Mouse (Mus musculus): ENCODE results near the gene Fam19a3. TPM values are rescaled to one million over a fixed set of nuclear protein-coding genes. Genes with fewer than 3 reads are reported as not detected.
"Not testable (repeated sequence)": the region's sequence is repeated elsewhere in the genome, so short reads cannot be mapped to it uniquely, and the experiment has no call there.

Fam19a3 gene
- polyA plus RNA-seq, 1 experiment from 2014 or later, result 1.3 TPM

- not testable (repeated sequence) for ATAC-seq (ENCODE audit: insufficient number of reproducible peaks, low FRiP score); H3K27me3 ChIP-seq (replicated peaks); H3K36me3 ChIP-seq; H3K27ac ChIP-seq (ENCODE audit: poor library complexity, severe bottlenecking); H3K9me3 ChIP-seq (replicated peaks); H3K9ac ChIP-seq; H3K4me3 ChIP-seq
- 27% methylated on average over 20 of the region's 20 CpGs for WGBS
- Histone ChIP-seq H3K4me1 (replicated peaks) (peaks cover 12% of the 10 kb centered on the region; the same call in 1 of the 2 replicates), H3K4me2 (peak overlapping the region; percentile 30; the same call in 1 of the 2 replicates)
Measured at GRCm38 (mm10) chr3:104762103-104762863, 19.4 kb downstream of the Fam19a3 start.

GRCm38 (mm10) chr3:104758869-104759268 is 22.8 kb downstream of the Fam19a3 start:
- Histone ChIP-seq H3K4me2 (peak overlapping the region; percentile 78), H3K36me3 (no peaks in the 10 kb centered on the region), H3K4me3 (peak overlapping the region; percentile 47), H3K9me3 (replicated peaks) (0 out of 2 replicates have a peak, but pooled peaks cover 2% of the 10 kb centered on the region), H3K4me1 (replicated peaks) (peaks cover 15% of the 10 kb centered on the region; the same call in 1 of the 2 replicates), H3K27me3 (replicated peaks) (0 out of 2 replicates have a peak, but pooled peaks cover 6% of the 10 kb centered on the region), H3K27ac (ENCODE audit: poor library complexity, severe bottlenecking) (no peak overlapping the region), H3K9ac (peak overlapping the region; percentile 67)
- no peak for ATAC-seq (ENCODE audit: insufficient number of reproducible peaks, low FRiP score)
- 27% methylated on average over 5 of the region's 5 CpGs for WGBS

GRCm38 (mm10) chr3:104758406-104758805 is 23.2 kb downstream of the Fam19a3 start:
- peak overlapping the region; percentile 47 for H3K4me3 ChIP-seq
- peak overlapping the region; percentile 78 for H3K4me2 ChIP-seq
- no peaks in the 10 kb centered on the region for H3K36me3 ChIP-seq
- peak; percentile 69; the same call in 1 of the 2 replicates for ATAC-seq (ENCODE audit: insufficient number of reproducible peaks, low FRiP score)
- H3K27ac ChIP-seq (ENCODE audit: poor library complexity, severe bottlenecking), result no peak overlapping the region
- peak overlapping the region; percentile 67 for H3K9ac ChIP-seq
- 1% methylated on average over 27 of the region's 27 CpGs for WGBS
- peaks cover 15% of the 10 kb centered on the region; the same call in 1 of the 2 replicates for H3K4me1 ChIP-seq (replicated peaks)
- H3K9me3 ChIP-seq (replicated peaks), result 0 out of 2 replicates have a peak, but pooled peaks cover 2% of the 10 kb centered on the region
- 0 out of 2 replicates have a peak, but pooled peaks cover 6% of the 10 kb centered on the region for H3K27me3 ChIP-seq (replicated peaks)

GRCm38 (mm10) chr3:104752845-104753244 is 28.8 kb downstream of the Fam19a3 start:
- H3K36me3 ChIP-seq; H3K27ac ChIP-seq (ENCODE audit: poor library complexity, severe bottlenecking); ATAC-seq (ENCODE audit: insufficient number of reproducible peaks, low FRiP score); H3K27me3 ChIP-seq (replicated peaks); H3K9me3 ChIP-seq (replicated peaks): not testable (repeated sequence)
- peaks cover 14% of the 10 kb centered on the region; the same call in 1 of the 2 replicates for H3K4me1 ChIP-seq (replicated peaks)
- peak overlapping the region; percentile 30; the same call in 1 of the 2 replicates for H3K9ac ChIP-seq
- peak overlapping the region; percentile 60 for H3K4me2 ChIP-seq
- peak overlapping the region; percentile 36 for H3K4me3 ChIP-seq
- 12% methylated on average over 22 of the region's 25 CpGs for WGBS

- Histone ChIP-seq H3K27me3 (replicated peaks) (no peaks in the 10 kb centered on the region), H3K4me2 (no peak overlapping the region), H3K9ac (no peak overlapping the region), H3K4me3 (no peak overlapping the region), H3K9me3 (replicated peaks) (no peaks in the 10 kb centered on the region), H3K36me3 (no peaks in the 10 kb centered on the region), H3K4me1 (replicated peaks) (0 out of 2 replicates have a peak, but pooled peaks cover 4% of the 10 kb centered on the region), H3K27ac (ENCODE audit: poor library complexity, severe bottlenecking) (no peak overlapping the region)
- no peak for ATAC-seq (ENCODE audit: insufficient number of reproducible peaks, low FRiP score)
- WGBS, result 57% methylated on average over 1 of the region's 1 CpGs
Measured at GRCm38 (mm10) chr3:104743864-104744263, 37.8 kb downstream of the Fam19a3 start.

GRCm38 (mm10) chr3:104743161-104743560 is 38.5 kb downstream of the Fam19a3 start:
- no peak for ATAC-seq (ENCODE audit: insufficient number of reproducible peaks, low FRiP score)
- Histone ChIP-seq H3K27me3 (replicated peaks) (no peaks in the 10 kb centered on the region), H3K9me3 (replicated peaks) (no peaks in the 10 kb centered on the region), H3K4me1 (replicated peaks) (0 out of 2 replicates have a peak, but pooled peaks cover 3% of the 10 kb centered on the region), H3K9ac (no peak overlapping the region), H3K4me2 (no peak overlapping the region), H3K27ac (ENCODE audit: poor library complexity, severe bottlenecking) (no peak overlapping the region), H3K36me3 (no peaks in the 10 kb centered on the region), H3K4me3 (no peak overlapping the region)
- WGBS, result 38% methylated on average over 1 of the region's 1 CpGs

GRCm38 (mm10) chr3:104741954-104742353 is 39.7 kb downstream of the Fam19a3 start:
- WGBS, result 87% methylated on average over 3 of the region's 3 CpGs
- Histone ChIP-seq H3K9ac (no peak overlapping the region), H3K4me2 (no peak overlapping the region), H3K4me1 (replicated peaks) (no peaks in the 10 kb centered on the region), H3K9me3 (replicated peaks) (no peaks in the 10 kb centered on the region), H3K27me3 (replicated peaks) (no peaks in the 10 kb centered on the region), H3K4me3 (no peak overlapping the region), H3K27ac (ENCODE audit: poor library complexity, severe bottlenecking) (no peak overlapping the region), H3K36me3 (no peaks in the 10 kb centered on the region)
- ATAC-seq (ENCODE audit: insufficient number of reproducible peaks, low FRiP score), result no peak

- Histone ChIP-seq H3K36me3 (no peaks in the 10 kb centered on the region), H3K9me3 (replicated peaks) (no peaks in the 10 kb centered on the region), H3K9ac (no peak overlapping the region), H3K27ac (ENCODE audit: poor library complexity, severe bottlenecking) (no peak overlapping the region), H3K27me3 (replicated peaks) (no peaks in the 10 kb centered on the region), H3K4me2 (no peak overlapping the region), H3K4me3 (no peak overlapping the region), H3K4me1 (replicated peaks) (no peaks in the 10 kb centered on the region)
- 60% methylated on average over 7 of the region's 7 CpGs for WGBS
- ATAC-seq (ENCODE audit: insufficient number of reproducible peaks, low FRiP score), result no peak
Measured at GRCm38 (mm10) chr3:104734654-104735053, 47.0 kb downstream of the Fam19a3 start.

- Histone ChIP-seq H3K27ac (ENCODE audit: poor library complexity, severe bottlenecking) (no peak overlapping the region), H3K4me2 (no peak overlapping the region), H3K4me1 (replicated peaks) (no peaks in the 10 kb centered on the region; the same call in 1 of the 2 replicates), H3K36me3 (no peaks in the 10 kb centered on the region), H3K4me3 (no peak overlapping the region), H3K9ac (no peak overlapping the region), H3K27me3 (replicated peaks) (no peaks in the 10 kb centered on the region), H3K9me3 (replicated peaks) (no peaks in the 10 kb centered on the region)
- no peak for ATAC-seq (ENCODE audit: insufficient number of reproducible peaks, low FRiP score)
- WGBS, result 65% methylated on average over 3 of the region's 3 CpGs
Measured at GRCm38 (mm10) chr3:104732907-104733306, 48.7 kb downstream of the Fam19a3 start.

- H3K9me3 ChIP-seq (replicated peaks), result no peaks in the 10 kb centered on the region
- H3K9ac ChIP-seq, result no peak overlapping the region
- no peaks in the 10 kb centered on the region; the same call in 1 of the 2 replicates for H3K4me1 ChIP-seq (replicated peaks)
- no peak overlapping the region for H3K4me3 ChIP-seq
- no peak overlapping the region; the same call in 1 of the 2 replicates for H3K27ac ChIP-seq (ENCODE audit: poor library complexity, severe bottlenecking)
- H3K27me3 ChIP-seq (replicated peaks), result no peaks in the 10 kb centered on the region
- H3K4me2 ChIP-seq, result no peak overlapping the region
- no peaks in the 10 kb centered on the region for H3K36me3 ChIP-seq
- 57% methylated on average over 6 of the region's 6 CpGs for WGBS
- ATAC-seq (ENCODE audit: insufficient number of reproducible peaks, low FRiP score), result no peak
Measured at GRCm38 (mm10) chr3:104729270-104729839, 52.3 kb downstream of the Fam19a3 start.
